Mouse (Mus musculus) central nervous system, embryonic 18 days (tissue): ENCODE measurements around the gene Nt5e. TPM values are rescaled to one million over a fixed set of nuclear protein-coding genes. Genes with fewer than 3 reads are reported as not detected.

Experiments
- polyA plus RNA-seq: library from polyadenylated mRNA; depleted of rRNA; stranded (reverse); fragments of >200 nt; gene quantifications from 2 replicates; pipeline ENCODE4 v1.2.3, GENCODE M21; 2012; rRNA removed

The Nt5e gene
- polyA plus RNA-seq: 1.7 and 1.8 TPM in 2 replicates

DNA sequence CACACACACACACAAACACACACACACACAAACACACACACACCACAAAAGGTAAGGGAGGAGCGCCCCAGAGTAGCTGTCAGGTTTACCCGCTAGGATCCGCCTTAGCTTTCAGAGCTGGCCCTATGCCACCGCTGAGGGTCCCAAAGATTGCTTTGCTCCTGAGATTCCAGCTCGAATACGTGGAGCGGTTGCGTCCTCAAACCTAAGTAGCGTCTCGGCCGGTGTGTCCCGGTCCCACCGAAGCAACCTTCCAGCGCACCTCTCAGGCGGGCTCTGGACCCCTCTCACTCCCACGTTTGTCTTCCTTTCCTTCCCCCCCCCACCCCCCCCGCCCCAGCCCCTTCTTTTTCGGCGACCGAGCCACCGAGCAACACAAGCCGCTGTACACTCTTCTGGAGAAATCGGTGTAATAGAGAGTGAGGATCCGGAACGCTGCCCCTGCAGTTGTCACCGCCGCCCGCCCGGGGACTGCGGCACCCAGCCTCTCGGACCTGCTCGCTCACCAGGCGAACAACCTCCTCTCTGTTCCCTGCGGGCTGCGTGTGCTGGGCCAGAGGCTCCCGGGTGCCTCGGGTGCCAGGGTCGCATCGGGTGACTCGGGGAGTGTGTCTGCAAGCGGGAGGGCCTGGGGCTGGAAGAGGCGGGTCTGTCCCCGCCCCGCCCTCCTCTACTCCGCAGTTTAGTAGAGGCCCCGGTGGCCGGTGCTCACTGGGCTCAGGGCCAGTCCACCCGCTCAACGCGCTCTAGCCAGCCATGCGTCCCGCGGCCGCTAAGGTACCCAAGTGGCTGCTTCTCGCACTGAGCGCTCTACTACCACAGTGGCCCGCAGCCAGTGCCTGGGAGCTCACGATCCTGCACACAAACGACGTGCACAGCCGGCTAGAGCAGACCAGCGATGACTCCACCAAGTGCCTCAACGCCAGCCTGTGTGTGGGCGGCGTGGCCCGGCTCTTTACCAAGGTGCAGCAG is at the start of gene Nt5e:
Gene Nt5e (plus strand): TSS at position 268 of the 972 bp plus-strand sequence.

Other genes with a start within 250 kb of the Nt5e start
- gene Snx14, start 111.8 kb downstream of the Nt5e start, polyA plus RNA-seq: 42.9 and 46.7 TPM in 2 replicates
- 0.37 and 1.5 TPM in 2 replicates for gene Gm20537, start 129.4 kb downstream of the Nt5e start, polyA plus RNA-seq
- 36.0 and 48.3 TPM in 2 replicates for gene Syncrip, start 155.4 kb downstream of the Nt5e start, polyA plus RNA-seq
- gene Zfp949, start 220.8 kb downstream of the Nt5e start, polyA plus RNA-seq: 13.3 and 14.5 TPM in 2 replicates